Mouse (Mus musculus): ENCODE measurements around the gene Upk1a. TPM values are rescaled to one million over a fixed set of nuclear protein-coding genes. Genes with fewer than 3 reads are reported as not detected.

Upk1a gene
- polyA plus RNA-seq, 1 experiment from 2014 or later = 0.32 TPM

DNA sequence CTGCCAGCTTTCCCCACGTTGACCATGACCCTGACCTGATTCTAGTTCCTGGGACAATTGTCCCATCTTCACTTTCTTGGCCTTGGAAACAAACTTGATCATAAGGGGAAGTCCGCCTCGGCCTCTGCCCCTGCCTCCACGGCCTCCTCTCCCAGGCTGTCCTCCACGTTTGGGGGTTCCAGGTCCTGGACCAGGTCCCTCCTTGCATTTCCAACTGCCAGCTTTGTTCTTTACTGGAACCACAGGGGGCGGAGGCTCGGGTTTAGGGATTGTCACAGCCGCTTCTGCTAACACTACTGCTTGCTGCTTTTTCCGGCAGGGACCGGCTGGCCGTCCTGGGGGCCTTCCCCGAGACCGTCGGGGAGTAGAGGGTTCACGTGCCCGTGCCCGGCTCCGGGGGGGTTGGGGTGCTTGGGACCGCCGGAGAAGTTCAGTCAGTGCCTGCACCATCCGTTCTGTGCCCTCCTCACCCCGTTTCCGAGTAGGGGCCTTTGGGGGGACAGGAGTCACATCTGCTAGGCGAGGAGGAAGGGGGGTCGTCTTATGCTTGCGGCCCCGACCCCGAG is 26.1 kb downstream of the Upk1a start:
- 91% methylated on average over 28 of the region's 28 CpGs for WGBS

DNA sequence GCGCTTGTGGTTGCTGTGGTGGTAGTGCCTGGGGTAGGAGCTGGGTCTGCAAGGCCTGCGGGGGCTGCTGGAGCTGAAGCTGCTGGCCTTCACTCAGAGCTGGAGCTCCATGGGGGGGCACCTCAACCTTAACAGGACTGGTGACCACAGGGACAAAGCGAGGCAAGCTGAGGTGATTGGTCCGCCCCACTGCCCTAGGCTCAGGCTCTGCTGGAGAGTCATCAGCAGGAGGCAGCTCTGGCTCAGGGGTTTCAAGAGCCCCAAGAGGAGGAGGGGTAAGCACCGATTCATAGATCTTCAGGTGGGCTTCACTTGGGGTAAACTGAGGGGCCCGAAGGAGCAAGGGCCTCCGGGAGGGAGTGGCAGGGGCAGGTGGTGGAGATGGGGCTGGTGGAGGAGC is 27.5 kb downstream of the Upk1a start:
- no peak for ATAC-seq (ENCODE audit: insufficient number of reproducible peaks, insufficient read depth, low FRiP score, low read depth)
- no peak overlapping the region for H3K27ac ChIP-seq (replicated peaks in 1 of 2; ENCODE audit: control insufficient read depth in 1 of 2, insufficient read depth in 1 of 2, low read depth in 2 of 2, low read length in 2 of 2)
- H3K9me3 ChIP-seq (ENCODE audit: control insufficient read depth, low read length) = no peaks in the 10 kb centered on the region
- no peak overlapping the region for H3K4me2 ChIP-seq (ENCODE audit: low read length)
- H3K36me3 ChIP-seq (ENCODE audit: control insufficient read depth, insufficient read depth, low read length) = peaks cover 66% of the 10 kb centered on the region
- no peak overlapping the region for H3K4me3 ChIP-seq (ENCODE audit: control insufficient read depth in 1 of 2, insufficient read depth in 1 of 2, low read depth in 1 of 2, low read length in 2 of 2)
- H3K4me1 ChIP-seq (ENCODE audit: control insufficient read depth in 2 of 2, insufficient read depth in 2 of 2, low read length in 2 of 2) = peaks cover 3 to 15% of the 10 kb centered on the region in 2 experiments; a peak in 3 of 4 replicates
- WGBS = 98% methylated on average over 7 of the region's 7 CpGs
- no peak overlapping the region for H3K9ac ChIP-seq (ENCODE audit: low read length)
- H3K27me3 ChIP-seq (ENCODE audit: control insufficient read depth, insufficient read depth, low read length) = no peaks in the 10 kb centered on the region

More for the DNA sequence above, 26.1 kb downstream of the Upk1a start:
- Histone ChIP-seq H3K27me3 (ENCODE audit: control insufficient read depth, insufficient read depth, low read length) (no peaks in the 10 kb centered on the region), H3K36me3 (ENCODE audit: control insufficient read depth, insufficient read depth, low read length) (peaks cover 53% of the 10 kb centered on the region), H3K27ac (replicated peaks in 1 of 2; ENCODE audit: control insufficient read depth in 1 of 2, insufficient read depth in 1 of 2, low read depth in 2 of 2, low read length in 2 of 2) (no peak overlapping the region), H3K4me2 (ENCODE audit: low read length) (peak overlapping the region; percentile 97), H3K9me3 (ENCODE audit: control insufficient read depth, low read length) (no peaks in the 10 kb centered on the region), H3K9ac (ENCODE audit: low read length) (no peak overlapping the region), H3K4me3 (ENCODE audit: control insufficient read depth in 1 of 2, insufficient read depth in 1 of 2, low read depth in 1 of 2, low read length in 2 of 2) (no peak overlapping the region), H3K4me1 (ENCODE audit: control insufficient read depth in 2 of 2, insufficient read depth in 2 of 2, low read length in 2 of 2) (peaks cover 3 to 15% of the 10 kb centered on the region in 2 experiments; a peak in 3 of 4 replicates)
- no peak for ATAC-seq (ENCODE audit: insufficient number of reproducible peaks, insufficient read depth, low FRiP score, low read depth)

DNA sequence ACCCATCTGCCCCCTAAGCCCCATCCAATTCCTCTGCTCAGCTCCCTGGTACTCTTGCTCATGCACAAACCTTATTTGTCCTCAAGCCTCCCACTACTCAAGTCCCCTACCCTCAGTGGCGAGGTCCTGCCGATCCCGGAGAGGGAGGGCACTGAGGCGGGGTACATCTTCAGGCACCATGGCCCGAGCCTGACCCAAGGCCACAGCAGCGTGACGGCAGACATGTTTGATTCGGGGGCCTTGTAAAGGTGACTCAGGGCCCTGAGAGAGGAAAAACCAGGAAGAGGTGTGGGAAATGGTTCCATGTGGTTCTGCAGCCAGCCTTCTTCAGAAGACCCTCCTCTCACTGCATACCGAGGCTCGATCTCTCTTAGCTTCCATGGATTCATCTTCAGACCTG is 28.3 kb downstream of the Upk1a start:
- Histone ChIP-seq H3K9ac (ENCODE audit: low read length) (no peak overlapping the region), H3K27ac (replicated peaks in 1 of 2; ENCODE audit: control insufficient read depth in 1 of 2, insufficient read depth in 1 of 2, low read depth in 2 of 2, low read length in 2 of 2) (no peak overlapping the region), H3K4me1 (ENCODE audit: control insufficient read depth in 2 of 2, insufficient read depth in 2 of 2, low read length in 2 of 2) (peaks cover 3 to 10% of the 10 kb centered on the region in 2 experiments; a peak in 3 of 4 replicates), H3K4me3 (ENCODE audit: control insufficient read depth in 1 of 2, insufficient read depth in 1 of 2, low read depth in 1 of 2, low read length in 2 of 2) (no peak overlapping the region), H3K27me3 (ENCODE audit: control insufficient read depth, insufficient read depth, low read length) (no peaks in the 10 kb centered on the region), H3K36me3 (ENCODE audit: control insufficient read depth, insufficient read depth, low read length) (peaks cover 75% of the 10 kb centered on the region), H3K9me3 (ENCODE audit: control insufficient read depth, low read length) (no peaks in the 10 kb centered on the region), H3K4me2 (ENCODE audit: low read length) (no peak overlapping the region)
- WGBS = 88% methylated on average over 10 of the region's 10 CpGs
- no peak for ATAC-seq (ENCODE audit: insufficient number of reproducible peaks, insufficient read depth, low FRiP score, low read depth)

DNA sequence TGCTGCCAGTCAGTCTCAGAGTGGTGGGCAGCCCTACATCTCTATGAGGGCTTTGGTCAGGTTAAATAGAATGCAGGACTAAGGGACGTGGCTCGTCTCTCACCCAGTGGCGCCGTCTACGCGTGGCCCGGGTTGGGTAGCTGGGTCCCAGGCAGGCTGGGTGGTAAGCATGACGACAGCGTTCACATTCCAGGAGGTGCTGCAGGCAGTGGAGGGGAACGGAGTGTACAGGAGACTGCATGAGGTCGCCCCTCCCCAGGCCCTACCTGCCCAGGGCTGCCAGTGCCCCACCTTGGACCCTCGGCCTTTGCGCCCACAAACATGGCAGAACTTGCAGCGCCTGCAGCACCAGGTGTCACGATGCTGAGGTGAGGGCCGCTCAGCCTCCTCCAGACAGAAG is 31.1 kb downstream of the Upk1a start:
- Histone ChIP-seq H3K4me1 (ENCODE audit: control insufficient read depth in 2 of 2, insufficient read depth in 2 of 2, low read length in 2 of 2) (no peaks in the 10 kb centered on the region), H3K27ac (replicated peaks in 1 of 2; ENCODE audit: control insufficient read depth in 1 of 2, insufficient read depth in 1 of 2, low read depth in 2 of 2, low read length in 2 of 2) (no peak overlapping the region), H3K9me3 (ENCODE audit: control insufficient read depth, low read length) (no peaks in the 10 kb centered on the region), H3K4me3 (ENCODE audit: control insufficient read depth in 1 of 2, insufficient read depth in 1 of 2, low read depth in 1 of 2, low read length in 2 of 2) (no peak overlapping the region), H3K9ac (ENCODE audit: low read length) (no peak overlapping the region), H3K36me3 (ENCODE audit: control insufficient read depth, insufficient read depth, low read length) (peaks cover 100% of the 10 kb centered on the region), H3K27me3 (ENCODE audit: control insufficient read depth, insufficient read depth, low read length) (no peaks in the 10 kb centered on the region), H3K4me2 (ENCODE audit: low read length) (no peak overlapping the region)
- ATAC-seq (ENCODE audit: insufficient number of reproducible peaks, insufficient read depth, low FRiP score, low read depth) = no peak
- WGBS = 91% methylated on average over 16 of the region's 16 CpGs

DNA sequence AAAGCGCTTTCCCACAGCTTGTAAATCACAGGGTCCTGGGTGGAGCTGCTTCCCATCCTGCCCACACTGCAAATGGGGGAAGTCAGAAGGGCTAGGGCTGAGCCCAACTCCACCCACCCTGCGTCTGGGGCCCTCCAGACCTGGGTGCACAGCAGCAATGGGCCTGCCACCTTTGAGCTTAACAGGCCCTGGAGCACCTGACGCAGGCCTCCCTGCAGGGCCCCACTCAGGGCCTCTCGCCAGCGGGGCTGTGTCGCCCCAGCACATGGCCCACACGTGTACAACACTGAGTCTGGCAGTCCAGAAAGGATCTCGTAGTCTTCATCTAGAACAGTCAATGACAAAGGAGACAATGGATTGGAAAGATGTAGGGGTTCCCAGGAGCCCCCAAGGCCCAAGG is 32.7 kb downstream of the Upk1a start:
- 92% methylated on average over 8 of the region's 8 CpGs for WGBS
- Histone ChIP-seq H3K4me1 (ENCODE audit: control insufficient read depth in 2 of 2, insufficient read depth in 2 of 2, low read length in 2 of 2) (no peaks in the 10 kb centered on the region), H3K36me3 (ENCODE audit: control insufficient read depth, insufficient read depth, low read length) (peaks cover 100% of the 10 kb centered on the region), H3K9me3 (ENCODE audit: control insufficient read depth, low read length) (no peaks in the 10 kb centered on the region), H3K27ac (replicated peaks in 1 of 2; ENCODE audit: control insufficient read depth in 1 of 2, insufficient read depth in 1 of 2, low read depth in 2 of 2, low read length in 2 of 2) (no peak overlapping the region), H3K9ac (ENCODE audit: low read length) (no peak overlapping the region), H3K27me3 (ENCODE audit: control insufficient read depth, insufficient read depth, low read length) (no peaks in the 10 kb centered on the region), H3K4me2 (ENCODE audit: low read length) (no peak overlapping the region), H3K4me3 (ENCODE audit: control insufficient read depth in 1 of 2, insufficient read depth in 1 of 2, low read depth in 1 of 2, low read length in 2 of 2) (no peak overlapping the region)
- ATAC-seq (ENCODE audit: insufficient number of reproducible peaks, insufficient read depth, low FRiP score, low read depth) = no peak

DNA sequence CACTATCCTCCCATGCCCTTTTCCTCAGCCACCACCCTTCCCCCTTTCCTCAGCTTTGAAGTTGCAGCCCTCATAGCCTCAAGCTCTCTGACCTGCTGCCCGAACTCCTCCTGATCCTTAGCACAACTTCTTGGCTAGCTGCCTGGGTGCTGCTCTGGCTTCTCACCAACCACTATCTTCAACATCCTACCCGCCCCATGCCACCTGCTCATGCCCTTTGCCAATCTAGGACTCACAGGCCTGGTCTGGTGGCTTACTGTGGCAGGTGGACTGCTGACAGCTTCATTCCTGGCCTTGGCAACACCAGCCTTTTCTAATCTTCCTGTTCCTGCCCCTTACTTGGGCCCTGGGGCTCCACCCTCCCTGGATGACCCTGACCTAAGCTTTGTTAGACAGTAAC is 39.7 kb downstream of the Upk1a start:
- Histone ChIP-seq H3K4me2 (ENCODE audit: low read length) (no peak overlapping the region), H3K4me3 (ENCODE audit: control insufficient read depth in 1 of 2, insufficient read depth in 1 of 2, low read depth in 1 of 2, low read length in 2 of 2) (no peak overlapping the region), H3K36me3 (ENCODE audit: control insufficient read depth, insufficient read depth, low read length) (peaks cover 100% of the 10 kb centered on the region), H3K9ac (ENCODE audit: low read length) (no peak overlapping the region), H3K4me1 (ENCODE audit: control insufficient read depth in 2 of 2, insufficient read depth in 2 of 2, low read length in 2 of 2) (no peaks in the 10 kb centered on the region), H3K27ac (replicated peaks in 1 of 2; ENCODE audit: control insufficient read depth in 1 of 2, insufficient read depth in 1 of 2, low read depth in 2 of 2, low read length in 2 of 2) (no peak overlapping the region), H3K9me3 (ENCODE audit: control insufficient read depth, low read length) (no peaks in the 10 kb centered on the region), H3K27me3 (ENCODE audit: control insufficient read depth, insufficient read depth, low read length) (no peaks in the 10 kb centered on the region)
- ATAC-seq (ENCODE audit: insufficient number of reproducible peaks, insufficient read depth, low FRiP score, low read depth) = no peak
- WGBS = 55% methylated on average over 2 of the region's 2 CpGs

DNA sequence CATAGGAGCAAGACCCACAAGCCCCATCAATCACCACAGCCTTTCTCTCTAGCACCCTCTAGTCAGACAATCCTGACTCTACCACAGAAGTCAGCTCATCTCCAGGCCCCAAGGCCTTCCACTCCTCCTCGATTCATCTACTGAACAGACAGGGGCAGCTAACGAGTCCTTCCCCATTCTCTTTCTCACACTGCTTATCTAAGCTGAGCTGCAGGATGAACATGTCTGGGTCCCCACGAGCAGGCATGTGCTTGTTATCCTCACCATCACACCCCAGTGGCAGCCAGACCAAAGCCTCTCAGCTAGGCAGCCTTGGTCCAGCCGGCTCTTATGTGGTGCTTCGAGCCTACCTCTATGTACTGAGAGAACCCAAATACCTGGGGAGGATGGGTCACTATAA is 40.3 kb downstream of the Upk1a start:
- Histone ChIP-seq H3K4me2 (ENCODE audit: low read length) (no peak overlapping the region), H3K9ac (ENCODE audit: low read length) (no peak overlapping the region), H3K27ac (replicated peaks in 1 of 2; ENCODE audit: control insufficient read depth in 1 of 2, insufficient read depth in 1 of 2, low read depth in 2 of 2, low read length in 2 of 2) (no peak overlapping the region), H3K4me1 (ENCODE audit: control insufficient read depth in 2 of 2, insufficient read depth in 2 of 2, low read length in 2 of 2) (no peaks in the 10 kb centered on the region), H3K9me3 (ENCODE audit: control insufficient read depth, low read length) (no peaks in the 10 kb centered on the region), H3K27me3 (ENCODE audit: control insufficient read depth, insufficient read depth, low read length) (no peaks in the 10 kb centered on the region), H3K4me3 (ENCODE audit: control insufficient read depth in 1 of 2, insufficient read depth in 1 of 2, low read depth in 1 of 2, low read length in 2 of 2) (no peak overlapping the region), H3K36me3 (ENCODE audit: control insufficient read depth, insufficient read depth, low read length) (peaks cover 100% of the 10 kb centered on the region)
- ATAC-seq (ENCODE audit: insufficient number of reproducible peaks, insufficient read depth, low FRiP score, low read depth) = no peak
- 77% methylated on average over 5 of the region's 5 CpGs for WGBS

DNA sequence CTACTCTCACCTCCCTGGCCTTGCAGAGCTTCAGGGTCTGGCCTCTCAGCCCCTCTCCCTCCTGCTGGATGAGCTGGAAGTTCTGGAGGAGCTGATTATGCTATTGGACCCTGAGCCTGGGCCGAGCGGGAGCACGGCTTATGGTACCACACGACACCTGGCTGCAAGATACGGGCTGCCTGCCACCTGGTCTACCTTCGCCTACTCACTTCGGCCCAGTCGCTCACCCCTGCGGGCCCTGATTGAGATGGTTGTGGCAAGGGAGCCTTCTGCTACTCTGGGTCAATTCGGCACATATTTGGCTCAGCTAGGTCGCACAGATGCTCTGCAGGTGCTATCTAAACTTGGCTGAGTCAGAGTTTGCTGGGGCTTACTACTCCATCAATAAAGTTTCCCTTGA is 45.1 kb downstream of the Upk1a start:
- no peak overlapping the region for H3K4me2 ChIP-seq (ENCODE audit: low read length)
- H3K9me3 ChIP-seq (ENCODE audit: control insufficient read depth, low read length) = no peaks in the 10 kb centered on the region
- no peak overlapping the region for H3K27ac ChIP-seq (replicated peaks in 1 of 2; ENCODE audit: control insufficient read depth in 1 of 2, insufficient read depth in 1 of 2, low read depth in 2 of 2, low read length in 2 of 2)
- no peak for ATAC-seq (ENCODE audit: insufficient number of reproducible peaks, insufficient read depth, low FRiP score, low read depth)
- peaks cover 0 to 3% of the 10 kb centered on the region in 2 experiments; a peak in 1 of 4 replicates for H3K4me1 ChIP-seq (ENCODE audit: control insufficient read depth in 2 of 2, insufficient read depth in 2 of 2, low read length in 2 of 2)
- peaks cover 84% of the 10 kb centered on the region for H3K36me3 ChIP-seq (ENCODE audit: control insufficient read depth, insufficient read depth, low read length)
- 89% methylated on average over 11 of the region's 11 CpGs for WGBS
- no peaks in the 10 kb centered on the region for H3K27me3 ChIP-seq (ENCODE audit: control insufficient read depth, insufficient read depth, low read length)
- H3K4me3 ChIP-seq (ENCODE audit: control insufficient read depth in 1 of 2, insufficient read depth in 1 of 2, low read depth in 1 of 2, low read length in 2 of 2) = no peak overlapping the region
- no peak overlapping the region for H3K9ac ChIP-seq (ENCODE audit: low read length)
